Mouse (Mus musculus) monocyte, adult 2 months (primary cell): ENCODE results near the gene Ugt1a9.
"Not testable (repeated sequence)": the region's sequence is repeated elsewhere in the genome, so short reads cannot be mapped to it uniquely, and the experiment has no call there.

Source experiments
- DNase-seq, 2 experiments: peaks; one replicate each; pipeline ENCODE4 v3.0.0; 2022; ENCODE audit warnings: low spot score in 2 of 2, low read depth in 1 of 2

Gene Ugt1a9

GRCm38 (mm10) chr1:88218591-88218990 lies 148.0 kb downstream of the Ugt1a9 start:
- DNase-seq = no peak

GRCm38 (mm10) chr1:88219054-88219453 lies 148.5 kb downstream of the Ugt1a9 start:
- no peak for DNase-seq

GRCm38 (mm10) chr1:88220336-88220735 lies 149.7 kb downstream of the Ugt1a9 start:
- DNase-seq = no peak

- DNase-seq = no peak
Observed at GRCm38 (mm10) chr1:88222216-88222615, 151.6 kb downstream of the Ugt1a9 start.

DNA sequence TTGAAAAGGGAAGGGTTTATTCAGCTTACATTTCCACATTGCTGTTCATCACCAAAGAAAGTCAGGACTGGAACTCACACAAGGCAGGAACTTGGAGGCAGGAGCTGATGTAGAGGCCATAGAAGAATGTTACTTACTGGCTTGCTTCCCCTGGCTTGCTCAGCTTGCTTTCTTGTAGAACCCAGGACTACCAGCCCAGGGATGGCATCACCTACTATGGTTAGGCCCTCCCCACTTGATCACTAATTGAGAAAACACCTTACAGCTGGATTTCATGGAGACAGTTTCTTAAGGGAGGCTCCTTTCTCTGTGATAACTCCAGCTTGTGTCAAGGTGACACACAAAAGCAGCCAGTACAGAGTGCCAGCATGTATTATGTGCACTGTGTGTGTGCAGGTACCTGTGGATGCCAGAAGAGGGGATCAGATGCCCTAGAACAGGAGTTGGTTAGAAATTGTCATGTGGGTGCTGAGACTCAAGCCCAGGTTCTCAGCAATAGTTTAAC lies 152.5 kb downstream of the Ugt1a9 start:
- DNase-seq = peak in 1 of 2 experiments; percentile 16

- peak in 1 of 2 experiments; percentile 22 for DNase-seq
Observed at GRCm38 (mm10) chr1:88223591-88223990, 153.0 kb downstream of the Ugt1a9 start.

- DNase-seq = no peak
Observed at GRCm38 (mm10) chr1:88224029-88224776, 153.6 kb downstream of the Ugt1a9 start.

GRCm38 (mm10) chr1:88225301-88225700 lies 154.7 kb downstream of the Ugt1a9 start:
- DNase-seq = not testable (repeated sequence)

- no peak for DNase-seq
Observed at GRCm38 (mm10) chr1:88225741-88226140, 155.1 kb downstream of the Ugt1a9 start.

DNA sequence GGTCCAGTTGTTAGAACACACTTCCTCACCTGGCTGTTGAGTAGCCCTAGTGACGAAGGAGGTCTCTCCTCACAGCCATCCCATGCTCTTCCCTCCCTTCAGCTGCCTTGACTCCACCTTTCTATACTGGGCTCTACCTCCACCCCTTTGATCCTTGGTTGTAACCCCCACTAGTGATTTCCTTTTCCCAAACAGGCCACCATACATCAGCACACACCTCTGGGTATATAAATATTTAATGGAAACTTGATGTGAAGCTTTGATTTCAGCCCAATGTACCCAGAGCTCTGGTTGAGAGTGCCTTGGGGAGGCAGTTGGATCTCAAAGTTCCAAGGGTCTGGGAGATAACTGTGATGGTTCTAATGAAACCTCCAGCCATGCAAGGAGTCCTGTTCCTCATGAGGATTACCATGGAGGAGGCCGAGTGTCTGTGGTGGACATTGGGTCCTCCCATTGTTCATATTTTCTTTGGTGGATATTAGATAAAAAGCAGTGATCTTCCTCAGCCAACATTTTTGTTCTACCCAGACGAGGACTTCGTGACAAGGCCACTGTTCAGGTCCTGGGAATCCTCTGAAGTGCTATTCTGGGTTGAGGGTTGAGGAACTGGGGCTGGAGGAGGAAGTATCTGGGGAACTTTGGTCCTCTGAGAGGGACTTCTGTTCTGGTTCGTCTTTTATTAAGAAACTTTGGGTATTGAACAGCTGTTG lies 156.2 kb downstream of the Ugt1a9 start, which contains the start of gene Mroh2a:
Gene Mroh2a (plus strand): TSS at position 317 of the 710 bp plus-strand sequence.
- peak in 1 of 2 experiments; percentile 38 for DNase-seq

DNA sequence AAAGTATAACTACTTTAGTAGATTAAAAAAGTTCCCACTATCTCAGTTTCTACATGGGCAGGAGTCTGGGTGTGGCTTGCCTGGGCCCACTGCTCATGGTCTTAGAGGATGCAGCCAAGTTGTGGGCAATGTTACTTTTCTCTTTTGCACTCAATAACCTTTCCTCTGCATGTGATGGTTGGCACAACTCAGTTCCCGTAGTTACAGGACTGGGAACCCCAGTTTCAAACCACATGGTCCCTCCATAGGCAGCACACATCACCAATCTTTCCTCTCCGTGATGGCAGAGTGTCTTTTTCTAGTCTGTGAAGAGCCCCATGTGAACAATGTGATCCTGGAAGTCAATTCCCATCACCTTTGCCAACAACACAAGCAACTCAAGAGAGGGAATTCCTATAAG lies 156.9 kb downstream of the Ugt1a9 start:
- peak in 1 of 2 experiments; percentile 16 for DNase-seq

DNA sequence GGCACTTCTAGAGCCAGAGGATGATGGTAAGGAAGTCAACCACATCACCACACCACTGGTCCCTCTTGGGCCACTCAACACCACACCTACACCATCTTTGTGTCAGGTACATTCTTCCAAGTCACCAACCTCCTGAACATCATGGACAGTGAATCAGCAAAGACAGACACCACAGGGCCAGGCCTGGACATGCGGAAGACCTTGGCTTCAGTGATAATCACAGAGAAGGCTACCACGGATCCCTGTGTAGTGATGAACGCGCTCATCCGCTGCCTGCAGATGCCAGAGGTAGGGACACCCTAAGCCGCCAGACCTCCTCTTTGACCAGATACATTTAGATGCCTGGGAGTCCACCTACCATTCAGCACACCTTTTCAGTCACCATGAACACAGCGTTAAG lies 157.5 kb downstream of the Ugt1a9 start:
- DNase-seq = peak in 1 of 2 experiments; percentile 18

GRCm38 (mm10) chr1:88229566-88229965 lies 159.0 kb downstream of the Ugt1a9 start:
- no peak for DNase-seq

GRCm38 (mm10) chr1:88229986-88230385 lies 159.4 kb downstream of the Ugt1a9 start:
- DNase-seq = no peak

DNA sequence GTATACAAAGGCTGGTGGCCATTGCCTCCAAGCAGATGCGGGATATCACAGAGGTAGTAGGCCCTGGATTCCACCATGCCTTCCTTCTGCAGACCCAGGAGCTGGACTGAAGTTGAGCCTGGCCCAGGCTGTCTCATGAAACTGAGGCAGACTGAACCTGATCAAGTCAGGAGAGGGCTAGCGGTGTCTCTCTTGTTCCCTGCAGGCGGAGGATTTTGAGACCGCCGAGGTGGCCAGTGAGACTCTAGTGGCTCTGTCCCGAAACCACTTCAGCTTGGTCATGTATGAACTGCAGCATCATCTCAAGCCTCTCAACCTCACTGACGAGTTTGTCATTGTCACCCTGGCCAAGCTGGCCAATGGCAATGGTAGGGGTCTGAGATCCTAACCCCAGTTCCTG lies 159.8 kb downstream of the Ugt1a9 start:
- DNase-seq = no peak

GRCm38 (mm10) chr1:88230981-88231802 lies 160.6 kb downstream of the Ugt1a9 start:
- no peak for DNase-seq

DNA sequence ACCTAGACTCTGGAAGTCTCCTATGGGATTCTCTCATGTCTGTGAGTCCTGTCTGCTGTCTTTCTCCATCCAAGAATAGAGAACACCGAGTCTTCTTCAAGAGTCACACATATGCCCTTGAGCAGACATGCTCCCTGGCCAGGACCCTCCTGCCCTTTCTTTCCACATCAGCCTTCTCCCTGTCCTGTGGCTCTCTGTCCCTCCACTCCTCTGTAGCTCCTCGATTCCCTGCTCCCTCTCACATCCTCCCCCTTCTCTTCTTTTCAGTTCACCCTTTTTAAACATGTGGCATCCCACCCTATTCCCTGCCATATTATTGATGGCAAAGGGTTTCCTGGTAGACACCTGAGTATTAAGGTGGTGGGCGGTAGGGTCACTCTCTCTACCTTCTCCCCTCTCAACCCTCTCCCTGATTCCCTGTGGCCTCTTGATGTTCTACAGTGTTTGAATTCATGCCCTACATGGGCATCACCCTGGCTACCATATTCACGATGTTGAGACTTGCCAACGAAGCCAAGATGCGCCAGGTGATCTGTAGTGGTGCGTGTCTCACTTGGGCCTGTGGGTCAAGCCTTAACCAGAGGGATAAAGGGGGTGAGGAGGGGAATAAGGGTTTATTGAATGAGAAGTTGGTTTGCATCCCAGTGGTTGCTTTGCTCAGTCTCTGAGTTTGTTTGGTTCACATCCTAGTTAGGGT lies 161.4 kb downstream of the Ugt1a9 start:
- DNase-seq = no peak

- DNase-seq = no peak
Observed at GRCm38 (mm10) chr1:88232664-88233380, 162.2 kb downstream of the Ugt1a9 start.

GRCm38 (mm10) chr1:88233421-88234247 lies 163.0 kb downstream of the Ugt1a9 start:
- no peak for DNase-seq
